Mouse (Mus musculus): ENCODE results near the gene Map9.

GRCm38 (mm10) chr3:82332536-82332935, 25.3 kb upstream of the Map9 start:
- TF ChIP-seq CTCF (IDR thresholded peaks at IDR 0.05; ENCODE audit: low read depth, low read length), result no peak
- no peak for TF ChIP-seq TAL1 (conservative IDR thresholded peaks at IDR 0.05; ENCODE audit: low read depth, low read length)
- TF ChIP-seq GATA1 (IDR thresholded peaks at IDR 0.05; ENCODE audit: borderline replicate concordance, low read length), result no peak
